Mouse (Mus musculus) cortical plate, adult 2 months (tissue): ENCODE measurements around the gene Prm3. TPM values are rescaled to one million over a fixed set of nuclear protein-coding genes. Genes with fewer than 3 reads are reported as not detected.

Experiments
- H3K27ac ChIP-seq: fragments of 200-500 bp; 2 replicates; pipeline ENCODE4 v1.5.1; 2012; ENCODE audit warnings: low read length, control low read depth, inconsistent platforms; ENCODE audit not compliant: insufficient read depth
- H3K4me1 ChIP-seq: fragments of 200-500 bp; 2 replicates; pipeline ENCODE4 v1.6.1; 2011; ENCODE audit warnings: low read length; ENCODE audit not compliant: control insufficient read depth, insufficient read depth
- H3K4me3 ChIP-seq: fragments of 200-500 bp; 2 replicates; pipeline ENCODE4 v1.5.1; 2011; ENCODE audit warnings: mild to moderate bottlenecking, low read length, control low read depth; ENCODE audit not compliant: insufficient read depth
- CTCF ChIP-seq: fragments of 200-500 bp; IDR thresholded peaks from 2 replicates; pipeline ENCODE4 v1.5.1; 2011; ENCODE audit warnings: mild to moderate bottlenecking, control low read depth, low read length; ENCODE audit not compliant: insufficient read depth; ENCODE audit errors: extremely low read depth
- POLR2A ChIP-seq: fragments of 200-500 bp; IDR thresholded peaks from 2 replicates; pipeline ENCODE4 v1.6.1; 2011; ENCODE audit warnings: mild to moderate bottlenecking, low read length, control low read depth; ENCODE audit not compliant: insufficient read depth; ENCODE audit errors: extremely low read depth
- polyA plus RNA-seq: library from polyadenylated mRNA; depleted of rRNA; stranded (reverse); fragments of >200 nt; gene quantifications from 2 replicates; pipeline ENCODE4 v1.2.3, GENCODE M21; 2012

Gene Prm3
- polyA plus RNA-seq, 1 experiment, result not detected

GRCm38 (mm10) chr16:10785371-10786231 lies 5.1 kb downstream of the Prm3 start, which contains the start of gene Socs1:
Gene Socs1, minus strand, starts transcription at chr16:10785536.
- no peaks in the 10 kb centered on the region for H3K4me1 ChIP-seq
- H3K27ac ChIP-seq, result peak within 1 kb of the TSS; percentile 81
- TF ChIP-seq CTCF (no peak), POLR2A (peak; percentile 57)
- peak within 1 kb of the TSS; percentile 62 for H3K4me3 ChIP-seq

GRCm38 (mm10) chr16:10784793-10785370 lies 5.8 kb downstream of the Prm3 start:
- H3K4me3 ChIP-seq, result peak overlapping the region; percentile 62
- TF ChIP-seq POLR2A, result no peak
- peak; percentile 38 for TF ChIP-seq CTCF
- H3K27ac ChIP-seq, result peak overlapping the region; percentile 61; the same call in 1 of the 2 replicates
- no peaks in the 10 kb centered on the region for H3K4me1 ChIP-seq

- no peaks in the 10 kb centered on the region for H3K4me1 ChIP-seq
- no peak for TF ChIP-seq CTCF
- TF ChIP-seq POLR2A, result no peak
- peak overlapping the region; percentile 62 for H3K4me3 ChIP-seq
- no peak overlapping the region for H3K27ac ChIP-seq
Observed at GRCm38 (mm10) chr16:10783883-10784792, 6.6 kb downstream of the Prm3 start.

- TF ChIP-seq POLR2A (no peak), CTCF (no peak)
- Histone ChIP-seq H3K4me3 (no peak overlapping the region), H3K27ac (no peak overlapping the region), H3K4me1 (no peaks in the 10 kb centered on the region)
Observed at GRCm38 (mm10) chr16:10783451-10783850, 7.3 kb downstream of the Prm3 start.

- no peak for TF ChIP-seq CTCF
- TF ChIP-seq POLR2A, result no peak
- Histone ChIP-seq H3K4me3 (no peak overlapping the region), H3K4me1 (no peaks in the 10 kb centered on the region), H3K27ac (no peak overlapping the region)
Observed at GRCm38 (mm10) chr16:10783152-10783434, 7.6 kb downstream of the Prm3 start.

GRCm38 (mm10) chr16:10782377-10783151 lies 8.2 kb downstream of the Prm3 start:
- TF ChIP-seq CTCF, result no peak
- no peak for TF ChIP-seq POLR2A
- no peak overlapping the region for H3K4me3 ChIP-seq
- H3K4me1 ChIP-seq, result no peaks in the 10 kb centered on the region
- no peak overlapping the region for H3K27ac ChIP-seq

DNA sequence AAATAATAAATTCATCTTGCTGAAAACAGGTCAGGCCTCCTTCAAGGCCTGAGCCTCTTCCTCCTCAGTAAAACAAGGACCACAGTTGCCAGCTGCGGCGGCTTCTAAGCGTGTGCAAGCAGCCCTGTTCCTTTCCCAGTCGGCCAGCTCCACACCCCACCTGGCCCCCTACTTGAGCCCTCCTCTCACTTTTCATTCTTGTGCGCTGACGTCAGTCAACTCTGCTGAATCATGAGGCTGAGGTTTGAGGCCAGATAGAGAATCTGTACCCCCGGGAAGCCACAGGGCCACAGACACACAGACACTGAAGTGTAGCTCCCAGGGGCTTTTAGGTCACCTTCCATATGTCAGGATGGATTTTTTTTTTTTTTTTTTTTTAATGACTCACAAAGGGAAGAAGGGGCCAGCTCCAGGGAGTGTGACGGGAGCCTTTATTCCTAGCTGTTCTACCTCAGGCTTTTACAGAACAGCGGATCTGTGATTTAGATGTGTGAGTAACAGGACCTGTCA lies 8.8 kb downstream of the Prm3 start:
- no peak for TF ChIP-seq POLR2A
- TF ChIP-seq CTCF, result no peak
- H3K4me3 ChIP-seq, result no peak overlapping the region
- no peaks in the 10 kb centered on the region for H3K4me1 ChIP-seq
- no peak overlapping the region for H3K27ac ChIP-seq

DNA sequence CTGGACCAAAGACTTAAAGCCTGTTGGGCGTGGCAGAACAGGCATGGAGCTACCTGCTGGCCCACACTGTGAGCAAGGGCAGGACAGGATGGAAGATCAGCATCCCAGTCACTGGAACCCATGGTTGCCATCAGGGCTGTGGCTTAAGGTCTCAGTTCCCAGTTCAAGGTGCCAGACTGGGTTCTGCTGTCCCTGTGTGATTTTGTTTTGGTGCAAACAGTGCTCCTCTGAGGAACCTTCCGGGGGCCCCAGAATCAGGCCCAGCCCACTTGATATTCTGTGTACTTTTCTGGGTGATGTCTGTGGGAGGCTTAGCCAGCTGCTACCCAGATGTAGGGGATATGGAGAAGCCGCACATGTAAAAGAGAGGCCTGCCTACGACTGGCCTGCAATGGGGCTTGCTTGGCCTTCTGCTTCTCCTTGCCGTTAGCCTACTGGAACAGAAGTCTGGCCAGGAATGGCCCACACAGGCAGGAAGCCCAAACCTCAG lies 10.0 kb downstream of the Prm3 start:
- no peaks in the 10 kb centered on the region for H3K4me1 ChIP-seq
- no peak for TF ChIP-seq CTCF
- TF ChIP-seq POLR2A, result no peak
- H3K4me3 ChIP-seq, result no peak overlapping the region
- no peak overlapping the region for H3K27ac ChIP-seq

- no peak for TF ChIP-seq POLR2A
- TF ChIP-seq CTCF, result no peak
Observed at GRCm38 (mm10) chr16:10777579-10778160, 13.0 kb downstream of the Prm3 start.

GRCm38 (mm10) chr16:10776322-10776721 lies 14.4 kb downstream of the Prm3 start:
- TF ChIP-seq POLR2A (no peak), CTCF (no peak)
- H3K27ac ChIP-seq, result no peak overlapping the region
- no peaks in the 10 kb centered on the region for H3K4me1 ChIP-seq
- no peak overlapping the region for H3K4me3 ChIP-seq

More at GRCm38 (mm10) chr16:10777579-10778160, 13.0 kb downstream of the Prm3 start:
- no peak overlapping the region for H3K4me3 ChIP-seq
- H3K4me1 ChIP-seq, result no peaks in the 10 kb centered on the region
- H3K27ac ChIP-seq, result no peak overlapping the region
